Mouse (Mus musculus) embryonic facial prominence, embryonic 14.5 days (tissue): Measurements from ENCODE around the gene Vamp9. TPM values are rescaled to one million over a fixed set of nuclear protein-coding genes. Genes with fewer than 3 reads are reported as not detected.

Experiments
- ATAC-seq: fragments of 200-750 bp; cut with Nextera tagmentation; 2 replicates; pipeline ENCODE4 v1.8.0; 2017; ENCODE audit warnings: low read depth, moderate number of reproducible peaks, moderate TSS enrichment
- DNase-seq: peaks from one replicate; pipeline ENCODE4 v3.0.0-alpha.2; 2015; ENCODE audit warnings: low spot score
- H3K27ac ChIP-seq: fragments of 300-500 bp; sonication (generic); replicated peaks from 2 replicates; pipeline ENCODE4 v1.5.1; 2014; ENCODE audit warnings: low read depth, mild to moderate bottlenecking, low read length, moderate library complexity
- H3K27me3 ChIP-seq: fragments of 300-500 bp; sonication (generic); replicated peaks from 2 replicates; pipeline ENCODE4 v1.6.1; 2014; ENCODE audit warnings: low read length; ENCODE audit not compliant: control insufficient read depth, insufficient read depth
- H3K36me3 ChIP-seq: fragments of 300-500 bp; sonication (generic); 2 replicates; pipeline ENCODE4 v1.6.1; 2014; ENCODE audit warnings: low read length, mixed read lengths; ENCODE audit not compliant: control insufficient read depth, insufficient read depth
- H3K4me1 ChIP-seq: fragments of 300-500 bp; sonication (generic); 2 replicates; pipeline ENCODE4 v1.6.1; 2014; ENCODE audit warnings: antibody characterized with exemption, low read length; ENCODE audit not compliant: control insufficient read depth, insufficient read depth
- H3K4me2 ChIP-seq: fragments of 300-500 bp; sonication (generic); 2 replicates; pipeline ENCODE4 v1.6.1; 2014; ENCODE audit warnings: low read depth, mild to moderate bottlenecking, low read length, moderate library complexity, mixed read lengths
- H3K4me3 ChIP-seq: fragments of 300-500 bp; sonication (generic); 2 replicates; pipeline ENCODE4 v1.5.1; 2014; ENCODE audit warnings: low read depth, mild to moderate bottlenecking, low read length
- H3K9ac ChIP-seq: fragments of 300-500 bp; sonication (generic); 2 replicates; pipeline ENCODE4 v1.6.1; 2014; ENCODE audit warnings: low read depth, mild to moderate bottlenecking, low read length, moderate library complexity, mixed read lengths
- H3K9me3 ChIP-seq: fragments of 300-500 bp; sonication (generic); 2 replicates; pipeline ENCODE4 v1.6.1; 2016; ENCODE audit warnings: low read length; ENCODE audit not compliant: control insufficient read depth
- WGBS: fragments of 180-500 bp; shearing (Covaris S2); extraction: QIAGEN DNeasy Blood & Tissue Kit; methylation state at CpG from one replicate; pipeline ENCODE4 v1.1.7; 2014; 5-methylcytosine and 5-hydroxymethylcytosine counted together
- polyA plus RNA-seq: library from polyadenylated mRNA; unstranded; fragments of >200 nt; fragmentation: Nextera tagmentation; extraction: Ambion mirVana; gene quantifications from 2 replicates; pipeline ENCODE4 v1.2.1, GENCODE M21; 2014

Gene Vamp9
- polyA plus RNA-seq, 1 experiment from 2014 or later: not detected

- H3K9me3 ChIP-seq: no peaks in the 10 kb centered on the region
- no peak overlapping the region for H3K4me2 ChIP-seq
- H3K4me3 ChIP-seq: no peak overlapping the region
- WGBS: 81% methylated on average over 2 of the region's 2 CpGs
- DNase-seq (no peak), ATAC-seq (no peak)
- H3K27ac ChIP-seq: no peak overlapping the region
- no peaks in the 10 kb centered on the region for H3K27me3 ChIP-seq
- peaks cover 54% of the 10 kb centered on the region for H3K36me3 ChIP-seq
- no peak overlapping the region for H3K9ac ChIP-seq
- no peaks in the 10 kb centered on the region for H3K4me1 ChIP-seq
Observed at GRCm38 (mm10) chr5:99959236-99959936, 53.3 kb downstream of the Vamp9 start.

GRCm38 (mm10) chr5:99959960-99960359 lies 53.9 kb downstream of the Vamp9 start:
- no peak for ATAC-seq

GRCm38 (mm10) chr5:99973941-99974340 lies 67.9 kb downstream of the Vamp9 start:
- Histone ChIP-seq H3K4me3 (no peak overlapping the region), H3K27me3 (no peaks in the 10 kb centered on the region), H3K27ac (0 out of 2 replicates have a peak overlapping the region, but pooled peaks have one; percentile 21), H3K9ac (no peak overlapping the region), H3K36me3 (peaks cover 32% of the 10 kb centered on the region), H3K4me2 (peak overlapping the region; percentile 93), H3K4me1 (peaks cover 32% of the 10 kb centered on the region), H3K9me3 (no peaks in the 10 kb centered on the region)
- WGBS: 18% methylated on average over 2 of the region's 2 CpGs
- DNase-seq: peak; percentile 53
- ATAC-seq: no peak

More at GRCm38 (mm10) chr5:99959960-99960359, 53.9 kb downstream of the Vamp9 start:
- no peak for DNase-seq
- no peaks in the 10 kb centered on the region for H3K27me3 ChIP-seq
- 89% methylated on average over 2 of the region's 2 CpGs for WGBS
- no peak overlapping the region for H3K4me2 ChIP-seq
- peaks cover 59% of the 10 kb centered on the region for H3K36me3 ChIP-seq
- H3K9me3 ChIP-seq: no peaks in the 10 kb centered on the region
- H3K9ac ChIP-seq: no peak overlapping the region
- H3K27ac ChIP-seq: no peak overlapping the region
- H3K4me3 ChIP-seq: no peak overlapping the region
- no peaks in the 10 kb centered on the region for H3K4me1 ChIP-seq

- Histone ChIP-seq H3K4me3 (peak overlapping the region; percentile 3; the same call in 1 of the 2 replicates), H3K4me2 (peak overlapping the region; percentile 93), H3K4me1 (peaks cover 36% of the 10 kb centered on the region), H3K36me3 (peaks cover 27% of the 10 kb centered on the region), H3K9me3 (no peaks in the 10 kb centered on the region), H3K27ac (no peak overlapping the region), H3K9ac (0 out of 2 replicates have a peak overlapping the region, but pooled peaks have one; percentile 6), H3K27me3 (no peaks in the 10 kb centered on the region)
- no peak for ATAC-seq
- WGBS: 53% methylated on average over 4 of the region's 4 CpGs
- no peak for DNase-seq
Observed at GRCm38 (mm10) chr5:99975061-99975460, 69.0 kb downstream of the Vamp9 start.

- 0 out of 2 replicates have a peak overlapping the region, but pooled peaks have one; percentile 17 for H3K9ac ChIP-seq
- 0 out of 2 replicates have a peak, but pooled peaks cover 4% of the 10 kb centered on the region for H3K9me3 ChIP-seq
- no peak overlapping the region for H3K27ac ChIP-seq
- DNase-seq (no peak), ATAC-seq (no peak)
- H3K4me2 ChIP-seq: peak overlapping the region; percentile 93
- H3K4me3 ChIP-seq: peak overlapping the region; percentile 99
- H3K36me3 ChIP-seq: peaks cover 20% of the 10 kb centered on the region
- H3K4me1 ChIP-seq: peaks cover 36% of the 10 kb centered on the region
- no peaks in the 10 kb centered on the region for H3K27me3 ChIP-seq
- WGBS: 54% methylated on average over 1 of the region's 1 CpGs
Observed at GRCm38 (mm10) chr5:99975776-99976175, 69.7 kb downstream of the Vamp9 start.

- DNase-seq (peak; percentile 26), ATAC-seq (no peak)
- 6% methylated on average over 8 of the region's 8 CpGs for WGBS
- Histone ChIP-seq H3K27me3 (no peaks in the 10 kb centered on the region), H3K36me3 (peaks cover 17% of the 10 kb centered on the region; the same call in 1 of the 2 replicates), H3K9ac (peak overlapping the region; percentile 99), H3K4me2 (peak overlapping the region; percentile 93), H3K9me3 (0 out of 2 replicates have a peak, but pooled peaks cover 4% of the 10 kb centered on the region), H3K4me3 (peak overlapping the region; percentile 99), H3K27ac (no peak overlapping the region), H3K4me1 (peaks cover 36% of the 10 kb centered on the region)
Observed at GRCm38 (mm10) chr5:99976334-99976955, 70.4 kb downstream of the Vamp9 start.

GRCm38 (mm10) chr5:99977516-99978301 lies 71.7 kb downstream of the Vamp9 start:
- ATAC-seq (peak; percentile 54), DNase-seq (peak; percentile 93)
- Histone ChIP-seq H3K36me3 (peaks cover 11% of the 10 kb centered on the region; the same call in 1 of the 2 replicates), H3K4me1 (peaks cover 35% of the 10 kb centered on the region), H3K4me3 (peak overlapping the region; percentile 99), H3K27ac (peak overlapping the region; percentile 100), H3K9me3 (0 out of 2 replicates have a peak, but pooled peaks cover 4% of the 10 kb centered on the region), H3K9ac (peak overlapping the region; percentile 99), H3K27me3 (no peaks in the 10 kb centered on the region), H3K4me2 (peak overlapping the region; percentile 93)
- 1% methylated on average over 43 of the region's 50 CpGs for WGBS
